Mouse (Mus musculus): ENCODE results near the gene Prss23. TPM values are rescaled to one million over a fixed set of nuclear protein-coding genes. Genes with fewer than 3 reads are reported as not detected.

The Prss23 gene
- total RNA-seq, 2 experiments from 2014 or later = 45.7 to 60.5 TPM

Other genes with a start within 250 kb of the Prss23 start
- 10 to 100 TPM; 15.5 to 18.3 TPM for gene Tmem135, start 123.0 kb downstream of the Prss23 start, total RNA-seq (2021)
- gene Fzd4, start 122.8 kb downstream of the Prss23 start, total RNA-seq (2021) = 10 to 100 TPM; 15.1 to 38.5 TPM
- gene Me3, start 105.2 kb upstream of the Prss23 start, total RNA-seq (2021) = 100 to 1,000 TPM; 108 to 125 TPM